Mouse (Mus musculus) neural tube, embryonic 11.5 days (tissue): ENCODE results near the gene Pcdh19. TPM values are rescaled to one million over a fixed set of nuclear protein-coding genes. Genes with fewer than 3 reads are reported as not detected.

Experiments
- ATAC-seq: fragments of 200-750 bp; cut with Nextera tagmentation; 2 replicates; pipeline ENCODE4 v1.8.0; 2017; ENCODE audit warnings: moderate number of reproducible peaks, mild to moderate bottlenecking, moderate TSS enrichment, moderate library complexity; ENCODE audit not compliant: insufficient read depth, low FRiP score, low TSS enrichment
- DNase-seq: peaks from one replicate; pipeline ENCODE4 v3.0.0-alpha.2; 2015; ENCODE audit warnings: low spot score
- H3K27ac ChIP-seq: fragments of 300-500 bp; sonication (generic); 2 replicates; pipeline ENCODE4 v1.5.1; 2014; ENCODE audit warnings: low read depth, mild to moderate bottlenecking, low read length
- H3K27me3 ChIP-seq: fragments of 300-500 bp; sonication (generic); 2 replicates; pipeline ENCODE4 v1.6.1; 2014; ENCODE audit warnings: mild to moderate bottlenecking, low read length, mixed read lengths; ENCODE audit not compliant: control insufficient read depth, insufficient read depth
- H3K36me3 ChIP-seq: fragments of 300-500 bp; sonication (generic); 2 replicates; pipeline ENCODE4 v1.6.1; 2014; ENCODE audit warnings: mild to moderate bottlenecking, low read length, moderate library complexity, mixed read lengths; ENCODE audit not compliant: control insufficient read depth, insufficient read depth
- H3K4me1 ChIP-seq: fragments of 300-500 bp; sonication (generic); 2 replicates; pipeline ENCODE4 v1.6.1; 2014; ENCODE audit warnings: low read length, mixed read lengths; ENCODE audit not compliant: control insufficient read depth, insufficient read depth
- H3K4me2 ChIP-seq: fragments of 300-500 bp; sonication (generic); 2 replicates; pipeline ENCODE4 v1.6.1; 2014; ENCODE audit warnings: low read depth, mild to moderate bottlenecking, moderate library complexity
- H3K4me3 ChIP-seq: fragments of 300-500 bp; sonication (generic); 2 replicates; pipeline ENCODE4 v1.5.1; 2014; ENCODE audit warnings: low read depth, low read length
- H3K9ac ChIP-seq: fragments of 300-500 bp; sonication (generic); 2 replicates; pipeline ENCODE4 v1.6.1; 2014; ENCODE audit warnings: mild to moderate bottlenecking, low read length
- H3K9me3 ChIP-seq: fragments of 300-500 bp; sonication (generic); 2 replicates; pipeline ENCODE4 v1.6.1; 2016; ENCODE audit warnings: low read length; ENCODE audit not compliant: control insufficient read depth
- WGBS: fragments of 180-500 bp; shearing (Covaris S2); extraction: QIAGEN DNeasy Blood & Tissue Kit; methylation state at CpG from one replicate; pipeline ENCODE4 v1.1.7; 2014; 5-methylcytosine and 5-hydroxymethylcytosine counted together
- polyA plus RNA-seq: library from polyadenylated mRNA; unstranded; fragments of >200 nt; fragmentation: Nextera tagmentation; extraction: Ambion mirVana; gene quantifications from 2 replicates; pipeline ENCODE4 v1.2.1, GENCODE M21; 2014

The Pcdh19 gene
- polyA plus RNA-seq, 1 experiment from 2014 or later = 4.0 TPM

GRCm38 (mm10) chrX:133575601-133576382 lies 113.0 kb downstream of the Pcdh19 start:
- peak; percentile 10 for DNase-seq
- peak; percentile 85 for ATAC-seq
- 56% methylated on average over 4 of the region's 4 CpGs for WGBS
- Histone ChIP-seq H3K4me3 (no peak overlapping the region), H3K9ac (no peak overlapping the region), H3K36me3 (no peaks in the 10 kb centered on the region), H3K9me3 (no peaks in the 10 kb centered on the region), H3K4me1 (no peaks in the 10 kb centered on the region), H3K27me3 (no peaks in the 10 kb centered on the region), H3K4me2 (no peak overlapping the region), H3K27ac (no peak overlapping the region)

DNA sequence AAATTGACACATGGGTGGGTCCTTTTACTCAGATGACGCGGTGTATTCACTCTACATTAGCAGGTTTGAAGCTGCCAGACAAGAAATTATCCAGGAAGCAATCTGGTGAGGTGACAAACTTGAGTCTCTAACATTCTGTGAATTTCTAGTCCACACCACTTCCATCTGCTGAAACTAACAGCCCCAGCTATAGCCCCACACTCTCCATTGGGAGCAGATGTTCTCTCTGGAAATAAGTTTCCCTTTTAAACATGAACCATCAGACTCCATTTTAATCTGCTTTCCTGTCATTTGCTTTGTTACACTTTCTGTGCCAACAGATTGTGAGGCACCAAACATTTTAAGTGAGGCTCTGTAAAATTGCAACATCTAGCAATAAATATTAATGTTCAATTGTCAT lies 123.4 kb downstream of the Pcdh19 start:
- Histone ChIP-seq H3K36me3 (no peaks in the 10 kb centered on the region), H3K27me3 (no peaks in the 10 kb centered on the region), H3K9me3 (no peaks in the 10 kb centered on the region), H3K27ac (no peak overlapping the region), H3K4me2 (no peak overlapping the region), H3K4me1 (no peaks in the 10 kb centered on the region), H3K9ac (no peak overlapping the region), H3K4me3 (no peak overlapping the region)
- DNase-seq = no peak
- 77% methylated on average over 2 of the region's 2 CpGs for WGBS
- ATAC-seq = no peak

Other genes starting within 250 kb of the Pcdh19 start
- gene Tnmd, start 162.0 kb upstream of the Pcdh19 start, polyA plus RNA-seq = 0.45 and 0.65 TPM in 2 replicates
- gene Tspan6, start 209.4 kb upstream of the Pcdh19 start, polyA plus RNA-seq = 212 and 218 TPM in 2 replicates
- gene Srpx2, start 219.4 kb upstream of the Pcdh19 start, polyA plus RNA-seq = 1.0 and 1.2 TPM in 2 replicates